Mouse (Mus musculus) ovary, postnatal 10 days (tissue): ENCODE measurements around the gene Rmi1.
A peak's percentile ranks its signal among the peaks of the same experiment; 100 is the strongest.
"Not testable (repeated sequence)": the region's sequence is repeated elsewhere in the genome, so short reads cannot be mapped to it uniquely, and the experiment has no call there.

Experiments
- DNase-seq: peaks from one replicate; pipeline ENCODE4 v3.0.0; 2022; ENCODE audit warnings: low spot score

Rmi1 gene

GRCm38 (mm10) chr13:58401135-58402002 is 679 bp upstream of the Rmi1 start:
- peak; percentile 28 for DNase-seq

GRCm38 (mm10) chr13:58402744-58403110 is 679 bp downstream of the Rmi1 start:
- no peak for DNase-seq

DNA sequence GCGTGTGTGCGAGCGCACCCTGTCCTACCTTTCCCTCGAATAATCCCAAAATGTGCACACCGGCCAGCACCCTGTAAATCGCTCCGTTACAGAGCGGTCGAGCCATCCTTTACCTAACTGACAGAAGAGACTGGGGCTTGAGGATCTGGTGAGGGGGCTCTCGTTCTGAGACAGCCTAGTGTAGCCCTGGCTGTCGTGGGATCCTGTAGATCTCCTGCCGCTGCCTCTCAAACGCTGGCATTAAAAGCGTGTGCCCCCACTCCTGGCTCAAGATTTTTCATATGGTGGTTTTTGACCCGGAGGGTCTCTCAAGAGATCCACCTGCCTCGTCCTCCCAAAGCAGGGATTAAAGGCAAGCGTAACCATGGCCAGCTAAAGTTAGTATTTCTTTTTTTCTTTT is 1.2 kb downstream of the Rmi1 start, which contains the start of gene Hnrnpk:
Gene Hnrnpk (minus strand): TSS at position 101 of the 400 bp plus-strand sequence.
- DNase-seq: not testable (repeated sequence)

DNA sequence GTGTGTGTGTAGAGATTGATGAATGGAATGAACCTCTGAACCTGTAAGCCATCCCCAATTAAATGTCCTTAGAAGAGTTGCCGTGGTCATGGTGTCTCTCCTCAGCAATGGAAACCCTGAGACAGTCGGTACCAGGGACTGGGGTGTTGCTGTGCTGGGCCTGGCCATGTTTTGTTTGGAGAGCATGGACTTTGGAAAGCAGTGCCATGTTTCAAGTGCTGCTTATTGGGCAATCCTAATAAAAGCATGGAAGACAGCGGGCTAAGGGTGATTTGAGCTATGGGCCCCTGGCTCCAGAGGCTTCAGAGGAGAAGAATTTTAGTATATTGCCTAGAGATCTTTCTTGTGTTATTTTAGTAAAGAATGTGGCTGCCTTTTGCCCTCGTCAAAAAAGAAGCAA is 9.0 kb downstream of the Rmi1 start:
- no peak for DNase-seq

DNA sequence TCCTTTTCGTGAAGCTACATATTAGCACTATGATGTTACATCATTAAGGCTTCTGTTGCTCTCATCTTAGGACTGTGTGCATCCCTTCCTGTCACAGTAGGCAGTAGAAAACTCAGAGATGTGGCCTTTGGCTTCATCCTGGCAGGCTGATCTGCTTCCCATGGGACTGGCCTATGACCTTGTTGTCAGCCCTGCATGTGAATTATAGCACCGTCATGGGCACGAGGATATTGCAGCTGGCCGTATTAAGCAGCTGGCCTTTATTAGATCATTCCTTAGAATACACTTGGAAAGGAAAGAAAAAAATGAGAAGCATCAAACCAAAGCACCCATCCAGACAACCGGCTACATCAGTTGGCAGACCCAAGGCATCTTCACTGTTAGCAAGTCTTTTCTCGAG is 13.3 kb downstream of the Rmi1 start:
- DNase-seq: no peak

- DNase-seq: no peak
Measured at GRCm38 (mm10) chr13:58415838-58416237, 13.8 kb downstream of the Rmi1 start.

- no peak for DNase-seq
Measured at GRCm38 (mm10) chr13:58418656-58419055, 16.6 kb downstream of the Rmi1 start.

- DNase-seq: no peak
Measured at GRCm38 (mm10) chr13:58419266-58419665, 17.2 kb downstream of the Rmi1 start.

DNA sequence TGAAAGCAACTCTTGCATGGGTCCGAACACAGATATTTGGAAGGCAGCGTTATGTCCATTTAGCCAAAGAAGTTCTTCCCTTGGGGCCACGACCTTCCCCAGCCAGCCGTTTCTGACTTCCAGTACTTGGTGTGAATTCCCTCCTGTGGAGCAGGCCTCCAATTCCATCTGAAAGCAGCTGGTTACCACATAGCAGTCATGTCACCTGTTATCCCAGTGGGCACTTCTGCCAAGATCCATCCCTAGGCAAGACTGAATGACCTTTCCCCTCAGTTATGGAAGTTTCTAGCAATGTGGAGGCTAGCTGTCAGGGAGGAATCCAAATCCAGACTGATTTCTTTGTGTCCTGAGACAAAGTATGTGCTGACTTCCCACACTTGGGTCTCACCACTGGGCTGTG is 19.0 kb downstream of the Rmi1 start:
- DNase-seq: no peak

DNA sequence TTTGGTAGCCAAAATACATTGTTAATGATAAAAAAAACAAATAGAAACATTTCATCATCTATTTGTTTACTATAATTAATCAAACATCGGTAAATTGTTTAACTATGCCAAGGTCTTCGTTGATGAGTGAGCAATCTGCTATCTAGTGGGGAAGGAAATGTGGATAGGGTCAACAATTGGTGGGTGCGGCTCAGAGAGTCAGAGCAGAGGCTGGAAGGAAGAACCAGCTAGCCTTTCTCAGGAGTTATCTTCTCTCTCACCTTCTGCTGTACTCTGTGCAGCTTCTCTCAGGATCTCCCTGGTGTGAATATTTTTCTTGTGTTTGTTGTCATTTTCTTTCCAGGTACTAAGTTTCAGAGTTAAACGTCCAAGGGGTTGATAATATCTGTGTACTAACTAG is 20.2 kb downstream of the Rmi1 start:
- no peak for DNase-seq

DNA sequence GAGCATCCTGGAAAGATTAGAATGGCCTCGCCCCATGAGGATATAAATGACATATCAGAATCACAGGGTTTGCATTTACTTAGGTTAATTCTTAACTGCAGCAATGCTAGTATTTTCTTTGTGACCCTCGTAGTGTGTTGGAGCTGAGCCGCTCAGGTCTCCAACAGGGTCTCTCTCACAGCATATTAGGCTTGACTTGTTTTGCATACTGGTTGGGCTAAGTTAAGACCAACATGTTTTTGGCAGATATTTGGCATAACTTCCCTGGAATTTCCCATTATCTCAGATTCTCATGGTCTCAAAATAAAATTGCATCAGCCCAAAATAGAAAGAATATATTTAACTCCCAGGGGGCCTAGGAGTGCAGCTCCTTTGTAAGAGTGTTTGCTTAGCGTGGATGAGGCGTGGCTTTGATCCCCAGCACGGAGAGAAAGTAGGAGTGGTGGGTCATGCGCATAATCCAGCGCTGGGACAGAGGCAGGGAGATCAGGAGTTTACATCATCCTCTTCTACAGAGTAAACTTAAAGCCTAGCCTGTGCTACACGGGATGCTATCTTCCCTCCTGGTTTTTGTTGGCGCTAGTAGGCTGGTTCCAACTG is 21.1 kb downstream of the Rmi1 start:
- DNase-seq: no peak

- no peak for DNase-seq
Measured at GRCm38 (mm10) chr13:58439716-58440115, 37.7 kb downstream of the Rmi1 start.

DNA sequence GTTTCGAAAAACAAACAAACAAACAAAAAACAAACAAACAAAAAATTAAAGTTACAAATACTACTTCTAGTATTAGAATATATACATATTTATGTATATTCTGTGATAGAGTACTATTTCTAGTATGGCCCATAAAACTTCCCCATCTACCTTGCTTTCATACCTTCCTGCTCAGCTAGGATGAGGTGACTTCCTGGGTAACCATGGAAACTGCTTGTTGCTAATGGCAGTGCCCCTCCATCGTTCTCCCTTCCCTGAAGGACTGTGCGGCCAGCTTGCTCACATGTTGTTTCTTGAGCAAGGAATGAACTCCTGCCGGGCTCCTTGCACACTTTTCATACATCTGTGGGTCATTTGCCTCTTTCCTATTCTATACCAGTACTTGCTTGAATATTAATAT is 41.3 kb downstream of the Rmi1 start:
- DNase-seq: no peak

DNA sequence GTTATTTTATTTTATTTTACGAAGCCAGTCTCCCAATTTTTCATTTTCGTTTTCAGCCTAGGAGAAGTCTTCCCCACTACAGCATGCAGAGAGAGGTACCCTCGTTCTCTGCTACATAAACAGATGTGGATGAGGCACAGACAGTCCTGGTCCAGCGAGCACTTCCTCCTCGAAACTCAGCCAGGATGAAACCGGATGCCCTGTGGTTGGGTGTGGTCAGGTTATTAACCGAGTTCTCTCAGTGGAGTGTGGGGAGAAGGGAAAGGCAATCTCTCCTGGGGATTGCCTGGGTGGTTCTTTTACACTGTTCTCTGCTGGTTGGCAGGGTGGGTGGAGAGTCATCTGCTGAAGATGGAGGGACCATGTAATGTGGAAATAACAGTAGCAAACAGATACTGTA is 41.7 kb downstream of the Rmi1 start:
- DNase-seq: no peak

- no peak for DNase-seq
Measured at GRCm38 (mm10) chr13:58446541-58446940, 44.5 kb downstream of the Rmi1 start.

- no peak for DNase-seq
Measured at GRCm38 (mm10) chr13:58450459-58451182, 48.6 kb downstream of the Rmi1 start.

GRCm38 (mm10) chr13:58452246-58452645 is 50.2 kb downstream of the Rmi1 start:
- no peak for DNase-seq

- peak; percentile 7 for DNase-seq
Measured at GRCm38 (mm10) chr13:58452651-58453413, 50.8 kb downstream of the Rmi1 start.

- DNase-seq: no peak
Measured at GRCm38 (mm10) chr13:58453541-58453940, 51.5 kb downstream of the Rmi1 start.

DNA sequence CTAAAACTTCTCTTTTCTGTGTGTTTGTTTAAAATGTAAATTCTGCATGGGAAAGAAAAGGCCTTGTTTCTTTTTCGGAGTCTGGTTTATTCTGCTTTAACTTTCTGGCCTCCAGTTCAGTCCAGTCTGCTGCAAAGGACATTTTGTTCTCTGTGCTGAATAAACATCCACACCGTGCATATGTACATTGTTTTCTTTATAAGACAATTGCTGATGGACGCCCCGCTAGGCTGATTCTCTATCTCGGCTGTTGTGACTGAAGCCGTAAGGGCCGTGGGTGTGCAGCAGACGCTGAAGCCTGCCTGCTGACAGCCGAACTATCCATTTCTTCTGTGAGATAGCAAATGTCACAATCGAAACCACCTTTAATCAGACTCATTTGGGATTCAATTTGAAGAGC is 54.5 kb downstream of the Rmi1 start:
- DNase-seq: no peak

- not testable (repeated sequence) for DNase-seq
Measured at GRCm38 (mm10) chr13:58458811-58459210, 56.8 kb downstream of the Rmi1 start.
